Mouse (Mus musculus) heart, adult 2 months (tissue): Measurements from ENCODE around the gene Olfr954.
A peak's percentile ranks its signal among the peaks of the same experiment; 100 is the strongest.

ENCODE experiments used
- CTCF ChIP-seq: fragments of 200-600 bp; IDR thresholded peaks from 2 replicates; pipeline ENCODE4 v1.8.1; 2022; ENCODE audit warnings: antibody characterized with exemption, mild to moderate bottlenecking, moderate library complexity
- EP300 ChIP-seq: fragments of 200-500 bp; IDR thresholded peaks from 2 replicates; pipeline ENCODE4 v1.6.1; 2011; ENCODE audit warnings: low read depth, low read length, control low read depth; ENCODE audit not compliant: insufficient read depth
- POLR2A ChIP-seq: fragments of 200-500 bp; IDR thresholded peaks from 2 replicates; pipeline ENCODE4 v1.6.1; 2011; ENCODE audit warnings: mild to moderate bottlenecking, low read depth, low read length, control low read depth; ENCODE audit not compliant: insufficient read depth

DNA sequence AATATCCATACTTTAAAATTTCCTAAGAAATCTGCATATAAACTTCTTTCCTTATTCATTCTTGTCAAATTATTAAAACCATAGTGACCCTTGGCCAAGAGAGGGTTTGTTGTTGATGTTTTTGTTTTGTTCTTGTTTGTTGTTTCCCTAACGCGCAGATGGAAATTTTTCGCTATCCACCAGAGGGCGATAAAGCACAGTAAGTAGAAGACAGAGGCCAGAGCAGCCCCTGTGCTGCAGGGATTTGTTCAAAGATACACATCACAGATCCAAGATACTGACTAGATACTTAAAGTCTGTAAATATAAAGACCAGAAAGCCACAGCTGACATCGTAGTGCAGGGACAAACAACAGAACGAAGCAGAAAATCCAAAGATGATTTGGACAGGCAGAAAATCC is 52.5 kb downstream of the Olfr954 start:
- TF ChIP-seq POLR2A (no peak), EP300 (no peak), CTCF (peak; percentile 69)
